Mouse (Mus musculus) E14TG2a.4 (cell line): ENCODE results near the gene Tut1.
A peak's percentile ranks its signal among the peaks of the same experiment; 100 is the strongest.

ENCODE experiments used
- H3K27me3 ChIP-seq: 2 replicates; pipeline ENCODE4 v1.6.1; 2014; ENCODE audit warnings: low read length, control low read depth; ENCODE audit not compliant: insufficient read depth
- H3K36me3 ChIP-seq: 2 replicates; pipeline ENCODE4 v1.6.1; 2014; ENCODE audit warnings: low read length, control low read depth; ENCODE audit not compliant: insufficient read depth
- H3K4me1 ChIP-seq: replicated peaks from 2 replicates; pipeline ENCODE4 v1.6.1; 2014; ENCODE audit warnings: low read depth, low read length, control low read depth
- H3K4me3 ChIP-seq: replicated peaks from 2 replicates; pipeline ENCODE4 v1.5.1; 2014; ENCODE audit warnings: mild to moderate bottlenecking, low read length
- H3K9me3 ChIP-seq: 2 replicates; pipeline ENCODE4 v1.6.1; 2014; ENCODE audit warnings: low read length, control low read depth
- CTCF ChIP-seq: conservative IDR thresholded peaks from 2 replicates; pipeline ENCODE4 v1.5.1; 2014; ENCODE audit warnings: low read length
- NANOG ChIP-seq: IDR thresholded peaks from 2 replicates; pipeline ENCODE4 v1.6.1; 2014; ENCODE audit warnings: borderline replicate concordance, low read length, mixed read lengths
- POU5F1 ChIP-seq: IDR thresholded peaks from 2 replicates; pipeline ENCODE4 v1.6.1; 2014; ENCODE audit warnings: low read length, borderline replicate concordance

Tut1 gene

GRCm38 (mm10) chr19:8974638-8975037 is 21.0 kb downstream of the Tut1 start:
- H3K4me3 ChIP-seq, result no peak overlapping the region
- TF ChIP-seq POU5F1 (no peak), CTCF (no peak), NANOG (no peak)
- no peaks in the 10 kb centered on the region for H3K9me3 ChIP-seq
- H3K27me3 ChIP-seq, result no peaks in the 10 kb centered on the region
- H3K4me1 ChIP-seq, result peaks cover 100% of the 10 kb centered on the region
- H3K36me3 ChIP-seq, result peaks cover 100% of the 10 kb centered on the region

DNA sequence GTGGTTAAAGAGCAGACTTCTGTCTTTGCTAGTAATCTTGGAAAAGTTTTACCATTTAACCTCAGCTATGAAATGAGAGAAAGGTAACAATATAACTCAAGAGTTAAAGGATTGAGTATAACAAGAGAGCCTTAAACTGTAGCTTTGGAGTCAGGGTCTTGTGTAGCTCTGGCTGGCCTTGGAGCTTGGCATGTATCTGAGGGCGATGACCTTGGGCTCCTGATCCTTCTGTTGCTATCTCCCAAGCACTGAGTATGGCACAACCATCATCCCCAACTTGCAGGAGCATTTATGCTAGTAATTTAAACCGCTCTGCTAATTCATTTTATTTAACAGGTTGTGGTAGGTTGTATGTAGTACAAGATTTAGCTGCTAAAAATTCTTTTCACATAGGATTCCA is 21.8 kb downstream of the Tut1 start:
- no peak overlapping the region for H3K4me3 ChIP-seq
- no peaks in the 10 kb centered on the region for H3K9me3 ChIP-seq
- peaks cover 100% of the 10 kb centered on the region for H3K4me1 ChIP-seq
- H3K36me3 ChIP-seq, result peaks cover 100% of the 10 kb centered on the region
- no peak for TF ChIP-seq POU5F1
- no peaks in the 10 kb centered on the region for H3K27me3 ChIP-seq

DNA sequence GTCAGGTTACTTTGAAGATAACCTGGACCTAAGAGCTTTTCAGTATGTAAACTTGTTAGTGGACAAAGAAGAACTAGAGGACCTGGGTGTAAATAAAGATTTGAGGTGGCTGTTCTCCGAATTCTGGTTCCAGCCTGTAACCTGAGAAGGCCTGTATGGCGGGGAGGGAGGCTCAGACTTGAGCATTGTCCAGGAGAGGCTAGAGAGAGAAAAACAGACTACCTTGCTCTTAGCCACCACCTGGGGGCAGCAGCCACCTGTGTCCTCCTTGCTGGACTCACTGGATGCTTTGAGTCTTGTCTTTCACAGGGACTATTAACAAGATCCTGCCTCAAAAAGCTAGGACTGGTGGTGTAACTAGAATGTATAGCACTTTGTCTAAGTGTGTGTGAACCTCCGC is 22.9 kb downstream of the Tut1 start:
- Histone ChIP-seq H3K4me1 (peaks cover 100% of the 10 kb centered on the region), H3K36me3 (peaks cover 100% of the 10 kb centered on the region), H3K9me3 (no peaks in the 10 kb centered on the region), H3K4me3 (0 out of 2 replicates have a peak overlapping the region, but pooled peaks have one; percentile 11), H3K27me3 (no peaks in the 10 kb centered on the region)
- TF ChIP-seq POU5F1, result no peak
- peak; percentile 58 for TF ChIP-seq CTCF

DNA sequence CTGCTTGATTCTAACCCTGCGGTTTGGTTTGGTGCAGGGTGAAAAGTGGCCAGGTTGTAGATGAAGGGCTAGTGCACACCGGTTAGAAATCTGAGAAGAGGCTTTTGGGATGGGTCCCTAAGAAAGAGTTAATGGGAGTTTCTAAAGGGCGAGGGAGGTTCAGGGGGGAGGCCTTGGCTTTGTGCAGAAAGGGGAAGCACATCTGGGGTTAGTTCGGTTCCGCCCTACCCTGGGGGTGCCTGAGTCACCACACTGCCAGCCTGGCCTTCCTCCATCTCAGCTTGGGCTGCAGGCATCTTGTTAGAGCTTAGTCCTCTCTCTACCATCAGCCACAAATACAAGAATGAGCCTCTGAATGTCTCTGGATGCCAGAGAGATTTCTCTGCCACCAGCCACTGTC is 27.1 kb downstream of the Tut1 start:
- H3K4me1 ChIP-seq, result peaks cover 92% of the 10 kb centered on the region
- H3K27me3 ChIP-seq, result no peaks in the 10 kb centered on the region
- H3K36me3 ChIP-seq, result peaks cover 70% of the 10 kb centered on the region
- no peak overlapping the region for H3K4me3 ChIP-seq
- no peaks in the 10 kb centered on the region for H3K9me3 ChIP-seq
- TF ChIP-seq POU5F1 (no peak), CTCF (no peak), NANOG (no peak)

DNA sequence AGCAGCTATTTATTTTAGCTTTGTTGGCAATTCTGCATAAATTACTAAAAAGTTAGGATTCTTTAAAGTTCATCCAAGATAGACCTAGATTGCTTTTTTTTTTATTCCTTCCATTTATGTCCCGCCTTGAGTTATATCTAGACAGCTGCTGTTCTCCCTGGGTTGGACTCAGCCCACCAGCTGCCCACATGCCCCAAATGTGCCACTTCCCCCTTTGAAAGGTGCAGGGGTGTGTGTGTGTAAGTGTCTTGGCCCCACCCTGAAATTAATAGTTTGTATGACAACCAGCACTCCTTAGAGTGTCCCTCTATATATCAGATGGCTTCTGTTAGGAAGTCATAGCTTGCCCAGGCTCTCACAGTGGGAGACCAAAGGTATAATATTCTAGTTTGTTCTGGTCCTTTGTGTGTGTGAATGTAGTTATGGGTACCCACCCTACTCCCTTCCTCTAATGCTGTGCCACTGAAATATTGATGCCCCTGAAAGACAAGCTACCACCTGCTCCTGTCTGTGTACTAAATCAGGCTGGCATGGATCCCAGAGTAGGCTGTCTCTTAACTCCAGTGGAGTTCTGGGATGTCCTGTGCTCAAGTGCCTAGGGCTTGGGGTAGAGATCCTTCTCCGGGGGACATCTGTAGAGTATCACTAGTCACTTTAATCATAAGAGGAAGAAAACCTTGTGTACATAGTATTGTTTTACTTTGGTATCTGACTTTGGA is 28.0 kb downstream of the Tut1 start:
- H3K9me3 ChIP-seq, result no peaks in the 10 kb centered on the region
- TF ChIP-seq POU5F1 (no peak), CTCF (no peak), NANOG (no peak)
- peaks cover 4% of the 10 kb centered on the region; the same call in 1 of the 2 replicates for H3K27me3 ChIP-seq
- peaks cover 84% of the 10 kb centered on the region for H3K4me1 ChIP-seq
- H3K36me3 ChIP-seq, result peaks cover 62% of the 10 kb centered on the region
- no peak overlapping the region for H3K4me3 ChIP-seq

DNA sequence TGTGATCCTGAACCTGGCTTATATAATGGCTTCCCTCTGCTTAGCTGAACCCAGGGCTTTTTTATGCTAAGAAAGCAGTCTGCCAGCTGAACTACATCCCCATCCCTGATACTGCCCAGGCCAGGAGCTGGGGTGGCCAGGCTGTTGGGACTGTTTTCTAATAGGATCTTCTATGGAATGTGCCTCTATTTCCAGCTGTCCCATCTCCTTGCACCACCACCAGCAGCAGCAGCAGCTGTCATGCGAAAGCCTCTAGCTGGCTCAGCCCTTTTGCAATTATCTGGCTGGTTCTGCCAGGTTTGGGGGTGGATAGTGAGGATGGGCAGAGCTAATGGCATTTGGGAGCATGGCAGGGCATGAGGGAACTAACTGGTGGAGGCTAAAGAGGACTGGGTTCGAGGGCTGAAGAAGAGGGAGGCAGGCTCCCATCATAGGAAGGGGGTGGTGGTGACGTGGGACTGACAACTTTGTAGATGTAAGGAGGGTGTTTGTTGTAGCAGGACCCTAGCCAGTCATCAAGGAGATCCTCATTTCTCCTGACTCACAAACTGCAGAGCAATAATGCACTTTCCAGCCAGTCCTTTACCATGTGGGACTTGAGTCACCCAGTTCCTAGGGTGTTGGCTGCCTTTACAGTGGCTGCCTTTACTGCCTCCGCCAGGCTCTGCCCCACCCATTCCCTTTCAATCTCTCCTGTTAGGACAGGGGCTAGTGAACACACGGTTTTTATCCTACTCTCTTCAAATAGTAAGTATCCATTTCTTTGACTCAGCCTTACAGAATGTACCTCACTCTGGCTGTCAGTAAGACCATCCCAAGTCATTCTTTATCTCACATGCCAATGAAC is 28.9 kb downstream of the Tut1 start:
- no peak overlapping the region for H3K4me3 ChIP-seq
- H3K4me1 ChIP-seq, result peaks cover 79% of the 10 kb centered on the region
- peaks cover 52% of the 10 kb centered on the region for H3K36me3 ChIP-seq
- H3K27me3 ChIP-seq, result peaks cover 8% of the 10 kb centered on the region; the same call in 1 of the 2 replicates
- no peaks in the 10 kb centered on the region for H3K9me3 ChIP-seq
- no peak for TF ChIP-seq POU5F1
- no peak for TF ChIP-seq NANOG

- Histone ChIP-seq H3K36me3 (peaks cover 46% of the 10 kb centered on the region), H3K27me3 (peaks cover 14% of the 10 kb centered on the region), H3K4me3 (no peak overlapping the region), H3K4me1 (peaks cover 79% of the 10 kb centered on the region), H3K9me3 (no peaks in the 10 kb centered on the region)
- no peak for TF ChIP-seq NANOG
- TF ChIP-seq POU5F1, result no peak
- no peak for TF ChIP-seq CTCF
Observed at GRCm38 (mm10) chr19:8983150-8983650, 29.6 kb downstream of the Tut1 start.

DNA sequence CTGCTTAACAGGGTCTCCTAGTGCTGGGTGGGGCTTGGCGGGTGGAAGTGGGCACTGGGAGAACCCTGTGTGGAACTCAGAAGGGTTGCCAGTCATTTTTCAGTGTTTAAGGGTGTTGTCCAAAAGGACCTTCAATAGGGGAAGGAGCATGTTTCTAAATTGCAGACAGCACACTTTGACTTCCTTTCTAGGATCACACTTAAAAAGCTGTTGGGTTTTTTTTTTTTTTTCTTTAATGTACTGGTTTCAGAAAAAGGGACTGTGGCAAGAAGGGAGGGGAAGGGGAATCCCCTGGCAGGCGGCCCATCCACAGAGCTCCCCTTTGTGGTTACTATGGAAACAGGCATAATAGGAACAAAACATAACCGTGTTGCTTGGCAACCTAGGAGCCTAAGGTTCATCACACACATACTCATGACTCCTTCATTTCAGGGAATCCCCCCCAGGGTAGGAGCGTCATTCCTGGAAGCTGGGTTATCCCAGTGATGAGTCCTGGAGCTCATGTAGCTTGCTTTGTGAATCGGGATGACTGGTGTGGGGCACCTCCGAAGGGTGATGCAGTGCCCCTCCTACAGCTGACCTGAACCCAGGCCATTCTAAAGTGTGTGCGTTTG is 30.7 kb downstream of the Tut1 start:
- Histone ChIP-seq H3K9me3 (no peaks in the 10 kb centered on the region), H3K4me1 (peaks cover 75% of the 10 kb centered on the region), H3K4me3 (no peak overlapping the region), H3K27me3 (peaks cover 21% of the 10 kb centered on the region), H3K36me3 (peaks cover 34% of the 10 kb centered on the region)
- TF ChIP-seq NANOG, result no peak
- TF ChIP-seq POU5F1, result no peak
- TF ChIP-seq CTCF, result no peak
